ENCODE assay signal across 13 mouse cellular contexts in genomic region chr4:136699084-136699450, GRCm38 (mm10).
A peak's percentile ranks its signal among the peaks of the same experiment; 100 is the strongest.
DNase-seq lines count a peak whose midpoint lies in the region; ATAC-seq and TF ChIP-seq lines count a peak whose summit lies in the region.
"Had no signal": no experiment of that assay in that cellular context is flagged by ENCODE, and none has a peak within 500 bp of the region (broad histone marks: within the 10 kb centered on the region; RNA-seq: fewer than 3 reads in every experiment).

No protein-coding gene starts in this region.

- ATAC-seq in forebrain, embryonic 15.5 days (replicated peaks) = no peak; the same call in 1 of the 2 replicates

- WGBS in forebrain, embryonic 15.5 days = 28% methylated on average over 7 of the region's 7 CpGs
- WGBS in midbrain, embryonic 10.5 days = 80% methylated on average over 7 of the region's 7 CpGs

- H3K36me3 ChIP-seq in forebrain, embryonic 15.5 days = peaks cover 17% of the 10 kb centered on the region
- H3K36me3 ChIP-seq in midbrain, embryonic 10.5 days = peaks cover 43% of the 10 kb centered on the region

- H3K4me2 ChIP-seq in forebrain, embryonic 15.5 days (replicated peaks) = no peak overlapping the region
- H3K4me2 ChIP-seq: limb, embryonic 13.5 days had no signal

- no peak overlapping the region for H3K9ac ChIP-seq in forebrain, embryonic 15.5 days (replicated peaks)
- H3K9ac ChIP-seq: limb, embryonic 13.5 days had no signal

- DNase-seq in layer of hippocampus, adult 2 months (ENCODE audit: low spot score in 2 of 2) = peak; percentile 16 to 42
- DNase-seq in layer of hippocampus, postnatal 10 days (ENCODE audit: low spot score in 2 of 2) = no peak
- DNase-seq in cerebellum, adult 9-10 months = peak; percentile 77
- DNase-seq in midbrain, embryonic 10.5 days (ENCODE audit: low spot score) = no peak
- no peak for DNase-seq in kidney, postnatal 25 days
- no peak for DNase-seq in lung, postnatal 25 days (ENCODE audit: low spot score)
- no peak for DNase-seq in heart, postnatal 25 days (ENCODE audit: low spot score)
- DNase-seq: heart, adult 2 months; kidney, postnatal 14 days; lung, adult 2 months had no signal

- intact Hi-C loops in heart, postnatal 25 days (cut with DNase I) = loop anchor here (5.0 kb wide), 1 partner anchor 143 kb away; no protein-coding TSS in a partner anchor

- no peaks in the 10 kb centered on the region for H3K27me3 ChIP-seq in forebrain, embryonic 15.5 days
- H3K27me3 ChIP-seq in midbrain, embryonic 10.5 days (ENCODE audit: low read depth, poor library complexity, severe bottlenecking) = no peaks in the 10 kb centered on the region
- H3K27me3 ChIP-seq: limb, embryonic 13.5 days had no signal

- no peak overlapping the region for H3K4me3 ChIP-seq in layer of hippocampus, adult 2 months
- H3K4me3 ChIP-seq in forebrain, embryonic 15.5 days = no peak overlapping the region
- H3K4me3 ChIP-seq in midbrain, embryonic 10.5 days = no peak overlapping the region
- H3K4me3 ChIP-seq: heart, adult 2 months; limb, embryonic 13.5 days; megakaryocyte, embryonic 14.5 days had no signal

- no peak for TF ChIP-seq CTCF in layer of hippocampus, adult 2 months (conservative IDR thresholded peaks at IDR 0.05)

- peaks cover 44% of the 10 kb centered on the region for H3K4me1 ChIP-seq in forebrain, embryonic 15.5 days
- peaks cover 72% of the 10 kb centered on the region for H3K4me1 ChIP-seq in midbrain, embryonic 10.5 days

- H3K27ac ChIP-seq in layer of hippocampus, adult 2 months = no peak overlapping the region
- H3K27ac ChIP-seq in forebrain, embryonic 15.5 days (replicated peaks) = peak overlapping the region; percentile 61
- peak overlapping the region; percentile 71 for H3K27ac ChIP-seq in midbrain, embryonic 10.5 days (replicated peaks)
- H3K27ac ChIP-seq: heart, adult 2 months; limb, embryonic 13.5 days had no signal

- H3K9me3 ChIP-seq in forebrain, embryonic 15.5 days = no peaks in the 10 kb centered on the region
- no peaks in the 10 kb centered on the region for H3K9me3 ChIP-seq in midbrain, embryonic 10.5 days (replicated peaks)
- H3K9me3 ChIP-seq: limb, embryonic 13.5 days; megakaryocyte, embryonic 14.5 days had no signal

Comparison
In these comparisons a context has a peak if more than half of its experiments do, and no peak if none do; other contexts are left out.
1. DNase-seq: peak in layer of hippocampus, adult 2 months (2 of 2) and cerebellum, adult 9-10 months (single experiment); none in layer of hippocampus, postnatal 10 days (0 of 2), midbrain, embryonic 10.5 days (single experiment), kidney, postnatal 25 days (0 of 2), lung, postnatal 25 days (single experiment) and heart, postnatal 25 days (single experiment).